Mouse (Mus musculus): Measurements from ENCODE around the gene Ak7. TPM values are rescaled to one million over a fixed set of nuclear protein-coding genes. Genes with fewer than 3 reads are reported as not detected.
A peak's percentile ranks its signal among the peaks of the same experiment; 100 is the strongest.

The Ak7 gene
- polyA plus RNA-seq, 1 experiment from 2014 or later, result 0.07 TPM

GRCm38 (mm10) chr12:105687416-105687815 is 18.4 kb upstream of the Ak7 start:
- WGBS, result 80% methylated on average over 4 of the region's 4 CpGs
- H3K4me2 ChIP-seq (ENCODE audit: low read length), result no peak overlapping the region
- H3K4me1 ChIP-seq (ENCODE audit: control insufficient read depth in 2 of 2, insufficient read depth in 2 of 2, low read length in 2 of 2), result peaks cover 5 to 19% of the 10 kb centered on the region in 2 experiments
- no peak for ATAC-seq (ENCODE audit: insufficient number of reproducible peaks, insufficient read depth, low FRiP score, low read depth)
- no peak overlapping the region for H3K9ac ChIP-seq (ENCODE audit: low read length)
- no peaks in the 10 kb centered on the region for H3K9me3 ChIP-seq (ENCODE audit: control insufficient read depth, low read length)
- peaks cover 25% of the 10 kb centered on the region for H3K36me3 ChIP-seq (ENCODE audit: control insufficient read depth, insufficient read depth, low read length)
- H3K27ac ChIP-seq (replicated peaks in 1 of 2; ENCODE audit: control insufficient read depth in 1 of 2, insufficient read depth in 1 of 2, low read depth in 2 of 2, low read length in 2 of 2), result no peak overlapping the region
- no peaks in the 10 kb centered on the region for H3K27me3 ChIP-seq (ENCODE audit: control insufficient read depth, insufficient read depth, low read length)
- H3K4me3 ChIP-seq (ENCODE audit: control insufficient read depth in 1 of 2, insufficient read depth in 1 of 2, low read depth in 1 of 2, low read length in 2 of 2), result no peak overlapping the region

GRCm38 (mm10) chr12:105688546-105688945 is 17.2 kb upstream of the Ak7 start:
- H3K9me3 ChIP-seq (ENCODE audit: control insufficient read depth, low read length), result no peaks in the 10 kb centered on the region

GRCm38 (mm10) chr12:105689435-105689834 is 16.3 kb upstream of the Ak7 start:
- no peak for ATAC-seq (ENCODE audit: insufficient number of reproducible peaks, insufficient read depth, low FRiP score, low read depth)
- Histone ChIP-seq H3K27me3 (ENCODE audit: control insufficient read depth, insufficient read depth, low read length) (no peaks in the 10 kb centered on the region), H3K4me3 (ENCODE audit: control insufficient read depth in 1 of 2, insufficient read depth in 1 of 2, low read depth in 1 of 2, low read length in 2 of 2) (no peak overlapping the region), H3K9me3 (ENCODE audit: control insufficient read depth, low read length) (no peaks in the 10 kb centered on the region), H3K9ac (ENCODE audit: low read length) (no peak overlapping the region), H3K27ac (replicated peaks in 1 of 2; ENCODE audit: control insufficient read depth in 1 of 2, insufficient read depth in 1 of 2, low read depth in 2 of 2, low read length in 2 of 2) (no peak overlapping the region), H3K4me1 (ENCODE audit: control insufficient read depth in 2 of 2, insufficient read depth in 2 of 2, low read length in 2 of 2) (peaks cover 0 to 6% of the 10 kb centered on the region in 2 experiments; a peak in 2 of 4 replicates), H3K36me3 (ENCODE audit: control insufficient read depth, insufficient read depth, low read length) (peaks cover 25% of the 10 kb centered on the region), H3K4me2 (ENCODE audit: low read length) (no peak overlapping the region)
- WGBS, result 86% methylated on average over 13 of the region's 13 CpGs

More at GRCm38 (mm10) chr12:105688546-105688945, 17.2 kb upstream of the Ak7 start:
- Histone ChIP-seq H3K27ac (replicated peaks in 1 of 2; ENCODE audit: control insufficient read depth in 1 of 2, insufficient read depth in 1 of 2, low read depth in 2 of 2, low read length in 2 of 2) (no peak overlapping the region), H3K9ac (ENCODE audit: low read length) (no peak overlapping the region), H3K4me3 (ENCODE audit: control insufficient read depth in 1 of 2, insufficient read depth in 1 of 2, low read depth in 1 of 2, low read length in 2 of 2) (no peak overlapping the region), H3K4me2 (ENCODE audit: low read length) (no peak overlapping the region), H3K27me3 (ENCODE audit: control insufficient read depth, insufficient read depth, low read length) (no peaks in the 10 kb centered on the region), H3K36me3 (ENCODE audit: control insufficient read depth, insufficient read depth, low read length) (peaks cover 25% of the 10 kb centered on the region), H3K4me1 (ENCODE audit: control insufficient read depth in 2 of 2, insufficient read depth in 2 of 2, low read length in 2 of 2) (peaks cover 2 to 12% of the 10 kb centered on the region in 2 experiments; a peak in 3 of 4 replicates)
- 93% methylated on average over 4 of the region's 4 CpGs for WGBS
- no peak for ATAC-seq (ENCODE audit: insufficient number of reproducible peaks, insufficient read depth, low FRiP score, low read depth)

GRCm38 (mm10) chr12:105694021-105694420 is 11.8 kb upstream of the Ak7 start:
- Histone ChIP-seq H3K9me3 (ENCODE audit: control insufficient read depth, low read length) (no peaks in the 10 kb centered on the region), H3K36me3 (ENCODE audit: control insufficient read depth, insufficient read depth, low read length) (peaks cover 26% of the 10 kb centered on the region), H3K4me1 (ENCODE audit: control insufficient read depth in 2 of 2, insufficient read depth in 2 of 2, low read length in 2 of 2) (no peaks in the 10 kb centered on the region), H3K9ac (ENCODE audit: low read length) (no peak overlapping the region), H3K27ac (replicated peaks in 1 of 2; ENCODE audit: control insufficient read depth in 1 of 2, insufficient read depth in 1 of 2, low read depth in 2 of 2, low read length in 2 of 2) (no peak overlapping the region), H3K27me3 (ENCODE audit: control insufficient read depth, insufficient read depth, low read length) (no peaks in the 10 kb centered on the region), H3K4me3 (ENCODE audit: control insufficient read depth in 1 of 2, insufficient read depth in 1 of 2, low read depth in 1 of 2, low read length in 2 of 2) (no peak overlapping the region), H3K4me2 (ENCODE audit: low read length) (no peak overlapping the region)
- ATAC-seq (ENCODE audit: insufficient number of reproducible peaks, insufficient read depth, low FRiP score, low read depth), result no peak
- WGBS, result 93% methylated on average over 2 of the region's 2 CpGs

GRCm38 (mm10) chr12:105695848-105696247 is 9.9 kb upstream of the Ak7 start:
- Histone ChIP-seq H3K9ac (ENCODE audit: low read length) (no peak overlapping the region), H3K4me3 (ENCODE audit: control insufficient read depth in 1 of 2, insufficient read depth in 1 of 2, low read depth in 1 of 2, low read length in 2 of 2) (no peak overlapping the region), H3K4me2 (ENCODE audit: low read length) (no peak overlapping the region), H3K36me3 (ENCODE audit: control insufficient read depth, insufficient read depth, low read length) (peaks cover 26% of the 10 kb centered on the region), H3K4me1 (ENCODE audit: control insufficient read depth in 2 of 2, insufficient read depth in 2 of 2, low read length in 2 of 2) (no peaks in the 10 kb centered on the region), H3K27ac (replicated peaks in 1 of 2; ENCODE audit: control insufficient read depth in 1 of 2, insufficient read depth in 1 of 2, low read depth in 2 of 2, low read length in 2 of 2) (no peak overlapping the region), H3K9me3 (ENCODE audit: control insufficient read depth, low read length) (no peaks in the 10 kb centered on the region), H3K27me3 (ENCODE audit: control insufficient read depth, insufficient read depth, low read length) (no peaks in the 10 kb centered on the region)
- 77% methylated on average over 7 of the region's 7 CpGs for WGBS
- no peak for ATAC-seq (ENCODE audit: insufficient number of reproducible peaks, insufficient read depth, low FRiP score, low read depth)

GRCm38 (mm10) chr12:105697104-105697780 is 8.5 kb upstream of the Ak7 start:
- Histone ChIP-seq H3K27ac (replicated peaks in 1 of 2; ENCODE audit: control insufficient read depth in 1 of 2, insufficient read depth in 1 of 2, low read depth in 2 of 2, low read length in 2 of 2) (no peak overlapping the region), H3K9me3 (ENCODE audit: control insufficient read depth, low read length) (no peaks in the 10 kb centered on the region), H3K9ac (ENCODE audit: low read length) (no peak overlapping the region), H3K4me2 (ENCODE audit: low read length) (no peak overlapping the region), H3K4me1 (ENCODE audit: control insufficient read depth in 2 of 2, insufficient read depth in 2 of 2, low read length in 2 of 2) (no peaks in the 10 kb centered on the region), H3K27me3 (ENCODE audit: control insufficient read depth, insufficient read depth, low read length) (no peaks in the 10 kb centered on the region), H3K4me3 (ENCODE audit: control insufficient read depth in 1 of 2, insufficient read depth in 1 of 2, low read depth in 1 of 2, low read length in 2 of 2) (no peak overlapping the region), H3K36me3 (ENCODE audit: control insufficient read depth, insufficient read depth, low read length) (peaks cover 28% of the 10 kb centered on the region)
- 92% methylated on average over 8 of the region's 8 CpGs for WGBS
- ATAC-seq (ENCODE audit: insufficient number of reproducible peaks, insufficient read depth, low FRiP score, low read depth), result no peak

- H3K4me3 ChIP-seq (ENCODE audit: control insufficient read depth in 1 of 2, insufficient read depth in 1 of 2, low read depth in 1 of 2, low read length in 2 of 2), result no peak overlapping the region
- peaks cover 1 to 3% of the 10 kb centered on the region in 2 experiments; a peak in 3 of 4 replicates for H3K4me1 ChIP-seq (ENCODE audit: control insufficient read depth in 2 of 2, insufficient read depth in 2 of 2, low read length in 2 of 2)
- H3K4me2 ChIP-seq (ENCODE audit: low read length), result no peak overlapping the region
- H3K36me3 ChIP-seq (ENCODE audit: control insufficient read depth, insufficient read depth, low read length), result peaks cover 28% of the 10 kb centered on the region
- no peaks in the 10 kb centered on the region for H3K27me3 ChIP-seq (ENCODE audit: control insufficient read depth, insufficient read depth, low read length)
- no peak for ATAC-seq (ENCODE audit: insufficient number of reproducible peaks, insufficient read depth, low FRiP score, low read depth)
- H3K9me3 ChIP-seq (ENCODE audit: control insufficient read depth, low read length), result no peaks in the 10 kb centered on the region
- H3K27ac ChIP-seq (replicated peaks in 1 of 2; ENCODE audit: control insufficient read depth in 1 of 2, insufficient read depth in 1 of 2, low read depth in 2 of 2, low read length in 2 of 2), result no peak overlapping the region
- WGBS, result 90% methylated on average over 12 of the region's 12 CpGs
- H3K9ac ChIP-seq (ENCODE audit: low read length), result no peak overlapping the region
Measured at GRCm38 (mm10) chr12:105700433-105700832, 5.3 kb upstream of the Ak7 start.

GRCm38 (mm10) chr12:105718616-105719015 is 12.8 kb downstream of the Ak7 start:
- H3K27me3 ChIP-seq (ENCODE audit: control insufficient read depth, insufficient read depth, low read length), result no peaks in the 10 kb centered on the region
- 47% methylated on average over 17 of the region's 17 CpGs for WGBS
- no peaks in the 10 kb centered on the region for H3K4me1 ChIP-seq (ENCODE audit: control insufficient read depth in 2 of 2, insufficient read depth in 2 of 2, low read length in 2 of 2)
- H3K36me3 ChIP-seq (ENCODE audit: control insufficient read depth, insufficient read depth, low read length), result no peaks in the 10 kb centered on the region
- no peak for ATAC-seq (ENCODE audit: insufficient number of reproducible peaks, insufficient read depth, low FRiP score, low read depth)
- H3K9ac ChIP-seq (ENCODE audit: low read length), result no peak overlapping the region
- no peak overlapping the region for H3K27ac ChIP-seq (replicated peaks in 1 of 2; ENCODE audit: control insufficient read depth in 1 of 2, insufficient read depth in 1 of 2, low read depth in 2 of 2, low read length in 2 of 2)
- no peaks in the 10 kb centered on the region for H3K9me3 ChIP-seq (ENCODE audit: control insufficient read depth, low read length)
- peak overlapping the region in 1 of 2 experiments; percentile 9; a peak in 1 of 4 replicates for H3K4me3 ChIP-seq (ENCODE audit: control insufficient read depth in 1 of 2, insufficient read depth in 1 of 2, low read depth in 1 of 2, low read length in 2 of 2)
- H3K4me2 ChIP-seq (ENCODE audit: low read length), result peak overlapping the region; percentile 51
